Mouse (Mus musculus): ENCODE data around the gene Rheb. TPM values are rescaled to one million over a fixed set of nuclear protein-coding genes. Genes with fewer than 3 reads are reported as not detected.
"Not testable (repeated sequence)": the region's sequence is repeated elsewhere in the genome, so short reads cannot be mapped to it uniquely, and the experiment has no call there.

Rheb gene
- polyA plus RNA-seq, 1 experiment from 2014 or later = 244 TPM

GRCm38 (mm10) chr5:24831912-24832311 lies 10.5 kb downstream of the Rheb start:
- Histone ChIP-seq H3K36me3 (replicated peaks; ENCODE audit: control insufficient read depth, insufficient read depth, low read depth, low read length) (no peaks in the 10 kb centered on the region), H3K4me1 (ENCODE audit: control insufficient read depth, insufficient read depth, low read length) (no peaks in the 10 kb centered on the region), H3K27ac (replicated peaks; ENCODE audit: low read depth, low read length) (no peak overlapping the region), H3K27me3 (ENCODE audit: control insufficient read depth, insufficient read depth, low read length) (no peaks in the 10 kb centered on the region), H3K9me3 (replicated peaks; ENCODE audit: control insufficient read depth, low read length) (no peaks in the 10 kb centered on the region), H3K4me2 (ENCODE audit: low read depth, low read length) (no peak overlapping the region), H3K9ac (replicated peaks; ENCODE audit: low read length) (no peak overlapping the region), H3K4me3 (ENCODE audit: low read depth, low read length) (no peak overlapping the region)
- no peak for ATAC-seq (replicated peaks; ENCODE audit: insufficient number of reproducible peaks, low FRiP score, low TSS enrichment, low read depth)
- 91% methylated on average over 3 of the region's 3 CpGs for WGBS
- no peak for DNase-seq (ENCODE audit: low spot score)

- no peaks in the 10 kb centered on the region for H3K4me1 ChIP-seq (ENCODE audit: control insufficient read depth, insufficient read depth, low read length)
- H3K4me2 ChIP-seq (ENCODE audit: low read depth, low read length) = no peak overlapping the region
- H3K36me3 ChIP-seq (replicated peaks; ENCODE audit: control insufficient read depth, insufficient read depth, low read depth, low read length) = no peaks in the 10 kb centered on the region
- WGBS = 95% methylated on average over 3 of the region's 3 CpGs
- H3K9ac ChIP-seq (replicated peaks; ENCODE audit: low read length) = no peak overlapping the region
- ATAC-seq (replicated peaks; ENCODE audit: insufficient number of reproducible peaks, low FRiP score, low TSS enrichment, low read depth) (no peak), DNase-seq (ENCODE audit: low spot score) (no peak)
- no peak overlapping the region for H3K4me3 ChIP-seq (ENCODE audit: low read depth, low read length)
- H3K27ac ChIP-seq (replicated peaks; ENCODE audit: low read depth, low read length) = no peak overlapping the region
- no peaks in the 10 kb centered on the region for H3K27me3 ChIP-seq (ENCODE audit: control insufficient read depth, insufficient read depth, low read length)
- H3K9me3 ChIP-seq (replicated peaks; ENCODE audit: control insufficient read depth, low read length) = no peaks in the 10 kb centered on the region
These were observed 14.0 kb downstream of the Rheb start for GRCm38 (mm10) chr5:24828446-24828845.

GRCm38 (mm10) chr5:24827173-24827572 lies 15.3 kb downstream of the Rheb start:
- Histone ChIP-seq H3K4me2 (ENCODE audit: low read depth, low read length) (no peak overlapping the region), H3K4me1 (ENCODE audit: control insufficient read depth, insufficient read depth, low read length) (no peaks in the 10 kb centered on the region), H3K36me3 (replicated peaks; ENCODE audit: control insufficient read depth, insufficient read depth, low read depth, low read length) (no peaks in the 10 kb centered on the region), H3K27me3 (ENCODE audit: control insufficient read depth, insufficient read depth, low read length) (no peaks in the 10 kb centered on the region), H3K27ac (replicated peaks; ENCODE audit: low read depth, low read length) (no peak overlapping the region), H3K9me3 (replicated peaks; ENCODE audit: control insufficient read depth, low read length) (no peaks in the 10 kb centered on the region), H3K9ac (replicated peaks; ENCODE audit: low read length) (no peak overlapping the region), H3K4me3 (ENCODE audit: low read depth, low read length) (no peak overlapping the region)
- ATAC-seq (replicated peaks; ENCODE audit: insufficient number of reproducible peaks, low FRiP score, low TSS enrichment, low read depth) = no peak
- no peak for DNase-seq (ENCODE audit: low spot score)
- 93% methylated on average over 2 of the region's 2 CpGs for WGBS

GRCm38 (mm10) chr5:24826056-24826770 lies 16.2 kb downstream of the Rheb start:
- Histone ChIP-seq H3K27ac (replicated peaks; ENCODE audit: low read depth, low read length) (no peak overlapping the region), H3K9ac (replicated peaks; ENCODE audit: low read length) (no peak overlapping the region), H3K4me2 (ENCODE audit: low read depth, low read length) (no peak overlapping the region), H3K27me3 (ENCODE audit: control insufficient read depth, insufficient read depth, low read length) (no peaks in the 10 kb centered on the region), H3K36me3 (replicated peaks; ENCODE audit: control insufficient read depth, insufficient read depth, low read depth, low read length) (no peaks in the 10 kb centered on the region), H3K9me3 (replicated peaks; ENCODE audit: control insufficient read depth, low read length) (no peaks in the 10 kb centered on the region), H3K4me3 (ENCODE audit: low read depth, low read length) (no peak overlapping the region), H3K4me1 (ENCODE audit: control insufficient read depth, insufficient read depth, low read length) (no peaks in the 10 kb centered on the region)
- WGBS = 88% methylated on average over 9 of the region's 9 CpGs
- ATAC-seq (replicated peaks; ENCODE audit: insufficient number of reproducible peaks, low FRiP score, low TSS enrichment, low read depth) (no peak), DNase-seq (ENCODE audit: low spot score) (no peak)

GRCm38 (mm10) chr5:24825365-24826055 lies 16.9 kb downstream of the Rheb start:
- DNase-seq (ENCODE audit: low spot score) (no peak), ATAC-seq (replicated peaks; ENCODE audit: insufficient number of reproducible peaks, low FRiP score, low TSS enrichment, low read depth) (no peak)
- H3K36me3 ChIP-seq (replicated peaks; ENCODE audit: control insufficient read depth, insufficient read depth, low read depth, low read length) = no peaks in the 10 kb centered on the region
- H3K27ac ChIP-seq (replicated peaks; ENCODE audit: low read depth, low read length) = no peak overlapping the region
- WGBS = 87% methylated on average over 4 of the region's 4 CpGs
- no peak overlapping the region for H3K9ac ChIP-seq (replicated peaks; ENCODE audit: low read length)
- no peak overlapping the region for H3K4me3 ChIP-seq (ENCODE audit: low read depth, low read length)
- no peaks in the 10 kb centered on the region for H3K27me3 ChIP-seq (ENCODE audit: control insufficient read depth, insufficient read depth, low read length)
- no peaks in the 10 kb centered on the region for H3K4me1 ChIP-seq (ENCODE audit: control insufficient read depth, insufficient read depth, low read length)
- H3K4me2 ChIP-seq (ENCODE audit: low read depth, low read length) = no peak overlapping the region
- no peaks in the 10 kb centered on the region for H3K9me3 ChIP-seq (replicated peaks; ENCODE audit: control insufficient read depth, low read length)

- no peak overlapping the region for H3K4me3 ChIP-seq (ENCODE audit: low read depth, low read length)
- no peaks in the 10 kb centered on the region for H3K36me3 ChIP-seq (replicated peaks; ENCODE audit: control insufficient read depth, insufficient read depth, low read depth, low read length)
- DNase-seq (ENCODE audit: low spot score) (no peak), ATAC-seq (replicated peaks; ENCODE audit: insufficient number of reproducible peaks, low FRiP score, low TSS enrichment, low read depth) (no peak)
- no peak overlapping the region for H3K4me2 ChIP-seq (ENCODE audit: low read depth, low read length)
- no peaks in the 10 kb centered on the region for H3K27me3 ChIP-seq (ENCODE audit: control insufficient read depth, insufficient read depth, low read length)
- H3K9ac ChIP-seq (replicated peaks; ENCODE audit: low read length) = no peak overlapping the region
- 74% methylated on average over 6 of the region's 6 CpGs for WGBS
- H3K9me3 ChIP-seq (replicated peaks; ENCODE audit: control insufficient read depth, low read length) = no peaks in the 10 kb centered on the region
- H3K4me1 ChIP-seq (ENCODE audit: control insufficient read depth, insufficient read depth, low read length) = no peaks in the 10 kb centered on the region
- no peak overlapping the region for H3K27ac ChIP-seq (replicated peaks; ENCODE audit: low read depth, low read length)
These were observed 18.5 kb downstream of the Rheb start for GRCm38 (mm10) chr5:24823864-24824405.

- H3K4me1 ChIP-seq (ENCODE audit: control insufficient read depth, insufficient read depth, low read length) = no peaks in the 10 kb centered on the region
- no peak overlapping the region for H3K9ac ChIP-seq (replicated peaks; ENCODE audit: low read length)
- ATAC-seq (replicated peaks; ENCODE audit: insufficient number of reproducible peaks, low FRiP score, low TSS enrichment, low read depth) = no peak
- no peaks in the 10 kb centered on the region for H3K9me3 ChIP-seq (replicated peaks; ENCODE audit: control insufficient read depth, low read length)
- DNase-seq (ENCODE audit: low spot score) = no peak
- 71% methylated on average over 3 of the region's 3 CpGs for WGBS
- H3K4me3 ChIP-seq (ENCODE audit: low read depth, low read length) = no peak overlapping the region
- H3K27me3 ChIP-seq (ENCODE audit: control insufficient read depth, insufficient read depth, low read length) = no peaks in the 10 kb centered on the region
- no peak overlapping the region for H3K4me2 ChIP-seq (ENCODE audit: low read depth, low read length)
- no peak overlapping the region for H3K27ac ChIP-seq (replicated peaks; ENCODE audit: low read depth, low read length)
- H3K36me3 ChIP-seq (replicated peaks; ENCODE audit: control insufficient read depth, insufficient read depth, low read depth, low read length) = no peaks in the 10 kb centered on the region
These were observed 19.6 kb downstream of the Rheb start for GRCm38 (mm10) chr5:24822781-24823180.

- H3K9ac ChIP-seq (replicated peaks; ENCODE audit: low read length); H3K27ac ChIP-seq (replicated peaks; ENCODE audit: low read depth, low read length); H3K4me1 ChIP-seq (ENCODE audit: control insufficient read depth, insufficient read depth, low read length); ATAC-seq (replicated peaks; ENCODE audit: insufficient number of reproducible peaks, low FRiP score, low TSS enrichment, low read depth); H3K4me2 ChIP-seq (ENCODE audit: low read depth, low read length); H3K36me3 ChIP-seq (replicated peaks; ENCODE audit: control insufficient read depth, insufficient read depth, low read depth, low read length); H3K27me3 ChIP-seq (ENCODE audit: control insufficient read depth, insufficient read depth, low read length); H3K4me3 ChIP-seq (ENCODE audit: low read depth, low read length); H3K9me3 ChIP-seq (replicated peaks; ENCODE audit: control insufficient read depth, low read length); DNase-seq (ENCODE audit: low spot score): not testable (repeated sequence)
- WGBS = 93% methylated on average over 3 of the region's 3 CpGs
These were observed 20.2 kb downstream of the Rheb start for GRCm38 (mm10) chr5:24822231-24822630.

Measured in embryonic facial prominence, embryonic 11.5 days (tissue).